Mouse (Mus musculus): ENCODE measurements around the gene Apol6. TPM values are rescaled to one million over a fixed set of nuclear protein-coding genes. Genes with fewer than 3 reads are reported as not detected.

Apol6 gene
- total and polyA plus RNA-seq, 3 experiments = not detected

DNA sequence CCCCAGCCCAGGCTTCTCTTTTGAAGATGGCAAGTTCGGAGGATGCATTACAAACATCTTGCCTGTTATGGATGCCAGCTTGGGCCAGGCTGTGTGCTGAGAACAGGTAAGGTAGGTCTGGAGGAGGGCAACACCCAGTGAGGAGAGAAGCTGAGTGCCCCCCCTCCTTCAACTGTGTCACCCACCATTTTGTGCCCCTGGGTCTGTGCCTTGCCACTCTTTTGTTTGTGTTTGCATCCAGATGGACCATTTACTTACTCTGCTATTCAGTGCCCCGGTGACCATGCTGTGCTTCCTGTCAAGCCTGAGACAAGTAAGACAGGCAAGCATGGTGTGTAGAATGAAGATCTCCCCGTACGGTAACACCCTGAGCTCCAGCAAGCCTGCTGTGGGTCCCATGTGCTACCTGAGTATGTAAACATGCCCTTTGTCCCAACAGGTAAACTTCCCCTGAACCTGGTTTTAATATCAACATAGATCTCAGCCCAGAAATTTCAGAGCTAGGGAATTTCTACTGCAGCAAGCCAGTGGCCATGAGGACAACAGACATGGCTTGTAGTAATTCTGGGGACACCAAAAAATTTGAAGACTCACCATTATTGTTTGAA lies 28.1 kb downstream of the Apol6 start (continued):
- TF ChIP-seq MAFK (IDR thresholded peaks at IDR 0.05; ENCODE audit: insufficient replicate concordance, low read length) = no peak

- dilution Hi-C loops (cut with MboI; ENCODE audit: extremely low pct_ligation_motif_present, extremely low pct_unique_long_range_greater_than_20kb, low sequenced_read_pairs) = no loop called here
- TF ChIP-seq MYC (IDR thresholded peaks at IDR 0.05; ENCODE audit: low read depth, low read length) (no peak), JUND (conservative IDR thresholded peaks at IDR 0.05; ENCODE audit: low read depth, low read length) (no peak)
- Histone ChIP-seq H3K9me3 (replicated peaks; ENCODE audit: low read length) (no peaks in the 10 kb centered on the region), H3K4me2 (ENCODE audit: insufficient read depth, low read depth, poor library complexity, severe bottlenecking) (no peak overlapping the region), H3K79me2 (replicated peaks; ENCODE audit: control insufficient read depth, extremely low read depth, insufficient read depth, poor library complexity, severe bottlenecking) (no peaks in the 10 kb centered on the region), H3K27me3 (replicated peaks) (peaks cover 92% of the 10 kb centered on the region), H3K4me3 (replicated peaks in 1 of 3; ENCODE audit: low read depth in 2 of 3, low read length in 2 of 3, poor library complexity in 1 of 3) (no peak overlapping the region), H3K27ac (ENCODE audit: insufficient read depth, low read depth) (no peak overlapping the region), H3K9ac (ENCODE audit: insufficient read depth, low read depth) (no peak overlapping the region), H3K36me3 (replicated peaks in 1 of 2; ENCODE audit: control insufficient read depth in 1 of 2, insufficient read depth in 1 of 2, low read length in 1 of 2) (no peaks in the 10 kb centered on the region), H3K4me1 (ENCODE audit: control insufficient read depth in 1 of 2, insufficient read depth in 2 of 2) (no peaks in the 10 kb centered on the region)
- in situ Hi-C loops (cut with MboI; ENCODE audit: low pct_ligation_motif_present, low pct_unique_long_range_greater_than_20kb, low sequenced_read_pairs) = no loop called here
- no peak for DNase-seq (ENCODE audit: extremely low read depth)
Measured at GRCm38 (mm10) chr15:77076523-77076922, 32.0 kb downstream of the Apol6 start.

DNA sequence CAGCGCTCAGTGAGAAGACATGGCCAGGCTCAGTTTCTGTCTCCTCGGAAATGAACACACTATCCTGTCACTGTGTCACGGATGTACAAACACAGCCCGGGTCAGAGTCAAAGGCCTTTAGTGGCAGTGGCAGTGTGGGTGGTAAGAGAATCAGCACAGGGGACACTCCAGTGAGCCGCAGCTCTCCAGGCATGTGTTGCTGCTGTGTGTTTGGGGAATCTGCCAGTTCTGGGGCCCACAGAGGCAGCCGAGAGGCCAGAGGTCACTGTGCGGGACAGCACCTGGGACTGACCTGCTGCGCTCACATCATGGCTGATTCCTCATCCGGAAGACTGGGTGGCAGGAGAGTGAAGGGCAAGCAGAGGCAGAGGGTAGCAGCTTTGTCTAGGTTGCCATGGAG lies 33.4 kb downstream of the Apol6 start:
- dilution Hi-C loops (cut with MboI; ENCODE audit: extremely low pct_ligation_motif_present, extremely low pct_unique_long_range_greater_than_20kb, low sequenced_read_pairs) = no loop called here
- H3K36me3 ChIP-seq (replicated peaks in 1 of 2; ENCODE audit: control insufficient read depth in 1 of 2, insufficient read depth in 1 of 2, low read length in 1 of 2) = no peaks in the 10 kb centered on the region
- H3K27me3 ChIP-seq (replicated peaks) = peaks cover 92% of the 10 kb centered on the region

GRCm38 (mm10) chr15:77078786-77079185 lies 34.3 kb downstream of the Apol6 start:
- dilution Hi-C loops (cut with MboI; ENCODE audit: extremely low pct_ligation_motif_present, extremely low pct_unique_long_range_greater_than_20kb, low sequenced_read_pairs) (no loop called here), in situ Hi-C loops (cut with MboI; ENCODE audit: low pct_ligation_motif_present, low pct_unique_long_range_greater_than_20kb, low sequenced_read_pairs) (no loop called here)
- no peak overlapping the region for H3K4me3 ChIP-seq (replicated peaks in 1 of 3; ENCODE audit: low read depth in 2 of 3, low read length in 2 of 3, poor library complexity in 1 of 3)
- no peaks in the 10 kb centered on the region for H3K4me1 ChIP-seq (ENCODE audit: control insufficient read depth in 1 of 2, insufficient read depth in 2 of 2)
- H3K79me2 ChIP-seq (replicated peaks; ENCODE audit: control insufficient read depth, extremely low read depth, insufficient read depth, poor library complexity, severe bottlenecking) = no peaks in the 10 kb centered on the region
- H3K9ac ChIP-seq (ENCODE audit: insufficient read depth, low read depth) = no peak overlapping the region
- no peaks in the 10 kb centered on the region for H3K9me3 ChIP-seq (replicated peaks; ENCODE audit: low read length)
- H3K36me3 ChIP-seq (replicated peaks in 1 of 2; ENCODE audit: control insufficient read depth in 1 of 2, insufficient read depth in 1 of 2, low read length in 1 of 2) = no peaks in the 10 kb centered on the region
- H3K27ac ChIP-seq (ENCODE audit: insufficient read depth, low read depth) = no peak overlapping the region
- H3K4me2 ChIP-seq (ENCODE audit: insufficient read depth, low read depth, poor library complexity, severe bottlenecking) = no peak overlapping the region
- peaks cover 93% of the 10 kb centered on the region for H3K27me3 ChIP-seq (replicated peaks)
- no peak for DNase-seq (ENCODE audit: extremely low read depth)
- TF ChIP-seq UBTF (IDR thresholded peaks at IDR 0.05; ENCODE audit: low read depth, low read length) = no peak
- TF ChIP-seq E2F4 (IDR thresholded peaks at IDR 0.05; ENCODE audit: insufficient replicate concordance, low read depth, low read length) = no peak
- no peak for TF ChIP-seq HCFC1 (IDR thresholded peaks at IDR 0.05; ENCODE audit: low read depth, low read length)
- TF ChIP-seq ZC3H11A (IDR thresholded peaks at IDR 0.05; ENCODE audit: low read depth, low read length) = no peak
- TF ChIP-seq USF1 (IDR thresholded peaks at IDR 0.05; ENCODE audit: low read depth, low read length) = no peak
- no peak for TF ChIP-seq EP300 (IDR thresholded peaks at IDR 0.05; ENCODE audit: low read length)
- no peak for TF ChIP-seq IRF4 (IDR thresholded peaks at IDR 0.05; ENCODE audit: low read depth, low read length)
- no peak for TF ChIP-seq MAZ (IDR thresholded peaks at IDR 0.05; ENCODE audit: low read depth, low read length)
- TF ChIP-seq POLR2AphosphoS2 (IDR thresholded peaks at IDR 0.05; ENCODE audit: low read depth, low read length) = no peak
- no peak for TF ChIP-seq MAX (IDR thresholded peaks at IDR 0.05; ENCODE audit: low read length)
- TF ChIP-seq SMC3 (IDR thresholded peaks at IDR 0.05; ENCODE audit: low read depth, low read length) = no peak
- no peak for TF ChIP-seq CHD2 (IDR thresholded peaks at IDR 0.05; ENCODE audit: low read length)
- TF ChIP-seq POLR2A (IDR thresholded peaks at IDR 0.05; ENCODE audit: low read depth, low read length) = no peak
- TF ChIP-seq TBP (conservative IDR thresholded peaks at IDR 0.05; ENCODE audit: low read depth, low read length) = no peak
- TF ChIP-seq RCOR1 (conservative IDR thresholded peaks at IDR 0.05; ENCODE audit: low read depth, low read length) = no peak

More for the DNA sequence above, 33.4 kb downstream of the Apol6 start:
- Histone ChIP-seq H3K27ac (ENCODE audit: insufficient read depth, low read depth) (no peak overlapping the region), H3K4me1 (ENCODE audit: control insufficient read depth in 1 of 2, insufficient read depth in 2 of 2) (no peaks in the 10 kb centered on the region), H3K79me2 (replicated peaks; ENCODE audit: control insufficient read depth, extremely low read depth, insufficient read depth, poor library complexity, severe bottlenecking) (no peaks in the 10 kb centered on the region), H3K4me2 (ENCODE audit: insufficient read depth, low read depth, poor library complexity, severe bottlenecking) (no peak overlapping the region), H3K9ac (ENCODE audit: insufficient read depth, low read depth) (no peak overlapping the region), H3K9me3 (replicated peaks; ENCODE audit: low read length) (no peaks in the 10 kb centered on the region), H3K4me3 (replicated peaks in 1 of 3; ENCODE audit: low read depth in 2 of 3, low read length in 2 of 3, poor library complexity in 1 of 3) (no peak overlapping the region)
- DNase-seq (ENCODE audit: extremely low read depth) = no peak
- TF ChIP-seq ZMIZ1 (IDR thresholded peaks at IDR 0.05; ENCODE audit: low read depth, low read length) (no peak), MYC (IDR thresholded peaks at IDR 0.05; ENCODE audit: low read depth, low read length) (no peak), KAT2A (IDR thresholded peaks at IDR 0.05; ENCODE audit: insufficient replicate concordance, low read length) (no peak), GABPA (IDR thresholded peaks at IDR 0.05; ENCODE audit: insufficient replicate concordance, low read depth, low read length) (no peak), MXI1 (IDR thresholded peaks at IDR 0.05; ENCODE audit: low read depth, low read length) (no peak), PAX5 (IDR thresholded peaks at IDR 0.05; ENCODE audit: low read length) (no peak), ZNF384 (IDR thresholded peaks at IDR 0.05; ENCODE audit: low read depth, low read length) (no peak), JUN (IDR thresholded peaks at IDR 0.05; ENCODE audit: insufficient read depth, low read depth, low read length) (no peak), NRF1 (IDR thresholded peaks at IDR 0.05; ENCODE audit: low read depth, low read length) (no peak), TCF12 (IDR thresholded peaks at IDR 0.05; ENCODE audit: low read depth, low read length) (no peak), MAX (IDR thresholded peaks at IDR 0.05; ENCODE audit: low read length) (no peak), USF1 (IDR thresholded peaks at IDR 0.05; ENCODE audit: low read depth, low read length) (no peak), MAZ (IDR thresholded peaks at IDR 0.05; ENCODE audit: low read depth, low read length) (no peak), ETS1 (conservative IDR thresholded peaks at IDR 0.05; ENCODE audit: low read depth, low read length) (no peak), POLR2AphosphoS2 (IDR thresholded peaks at IDR 0.05; ENCODE audit: low read depth, low read length) (no peak), CHD2 (IDR thresholded peaks at IDR 0.05; ENCODE audit: low read length) (no peak)
- in situ Hi-C loops (cut with MboI; ENCODE audit: low pct_ligation_motif_present, low pct_unique_long_range_greater_than_20kb, low sequenced_read_pairs) = no loop called here

All from CH12.LX (cell line).